Mouse (Mus musculus) lung, postnatal 0 days (tissue): ENCODE measurements around the gene Olfr155. TPM values are rescaled to one million over a fixed set of nuclear protein-coding genes. Genes with fewer than 3 reads are reported as not detected.

ENCODE experiments used
- ATAC-seq: fragments of 200-750 bp; cut with Nextera tagmentation; 2 replicates; pipeline ENCODE4 v1.8.0; 2017; ENCODE audit warnings: moderate library complexity
- DNase-seq: peaks from one replicate; pipeline ENCODE4 v3.0.0-alpha.2; 2016; ENCODE audit warnings: low spot score
- H3K27ac ChIP-seq: fragments of 300-500 bp; sonication (generic); 2 replicates; pipeline ENCODE4 v1.5.1; 2014; ENCODE audit warnings: antibody characterized with exemption, mild to moderate bottlenecking, low read length, mixed read lengths
- H3K27me3 ChIP-seq: fragments of 300-500 bp; sonication (generic); replicated peaks from 2 replicates; pipeline ENCODE4 v1.6.1; 2014; ENCODE audit warnings: low read length, mixed read lengths; ENCODE audit not compliant: insufficient read depth
- H3K36me3 ChIP-seq: fragments of 300-500 bp; sonication (generic); 2 replicates; pipeline ENCODE4 v1.6.1; 2014; ENCODE audit warnings: low read length, mixed read lengths; ENCODE audit not compliant: insufficient read depth
- H3K4me1 ChIP-seq: fragments of 300-500 bp; sonication (generic); 2 replicates; pipeline ENCODE4 v1.6.1; 2014; ENCODE audit warnings: antibody characterized with exemption, low read depth, low read length, mixed read lengths; ENCODE audit not compliant: insufficient read depth
- H3K4me2 ChIP-seq: fragments of 300-500 bp; sonication (generic); replicated peaks from 2 replicates; pipeline ENCODE4 v1.6.1; 2014; ENCODE audit warnings: low read depth, mild to moderate bottlenecking, low read length, moderate library complexity, mixed read lengths
- H3K4me3 ChIP-seq: fragments of 300-500 bp; sonication (generic); 2 replicates; pipeline ENCODE4 v1.5.1; 2014; ENCODE audit warnings: low read depth, low read length
- H3K9ac ChIP-seq: fragments of 300-500 bp; sonication (generic); replicated peaks from 2 replicates; pipeline ENCODE4 v1.6.1; 2014; ENCODE audit warnings: low read depth, mild to moderate bottlenecking
- H3K9me3 ChIP-seq: fragments of 300-500 bp; sonication (generic); 2 replicates; pipeline ENCODE4 v1.6.1; 2016; ENCODE audit warnings: low read length, mixed read lengths
- CTCF ChIP-seq: IDR thresholded peaks from 2 replicates; pipeline ENCODE4 v1.5.1; 2016; ENCODE audit warnings: antibody characterized with exemption, mild to moderate bottlenecking
- EP300 ChIP-seq: IDR thresholded peaks from 2 replicates; pipeline ENCODE4 v1.6.1; 2016; ENCODE audit warnings: antibody characterized with exemption, mild to moderate bottlenecking, control low read depth
- WGBS: fragments of 180-500 bp; shearing (Covaris S2); extraction: QIAGEN DNeasy Blood & Tissue Kit; methylation state at CpG from one replicate; pipeline ENCODE4 v1.1.7; 2014; 5-methylcytosine and 5-hydroxymethylcytosine counted together
- polyA plus RNA-seq: library from polyadenylated mRNA; unstranded; fragments of >200 nt; fragmentation: Nextera tagmentation; extraction: Ambion mirVana; gene quantifications from 2 replicates; pipeline ENCODE4 v1.2.1, GENCODE M21; 2015

Olfr155 gene
- polyA plus RNA-seq, 1 experiment from 2014 or later = not detected

DNA sequence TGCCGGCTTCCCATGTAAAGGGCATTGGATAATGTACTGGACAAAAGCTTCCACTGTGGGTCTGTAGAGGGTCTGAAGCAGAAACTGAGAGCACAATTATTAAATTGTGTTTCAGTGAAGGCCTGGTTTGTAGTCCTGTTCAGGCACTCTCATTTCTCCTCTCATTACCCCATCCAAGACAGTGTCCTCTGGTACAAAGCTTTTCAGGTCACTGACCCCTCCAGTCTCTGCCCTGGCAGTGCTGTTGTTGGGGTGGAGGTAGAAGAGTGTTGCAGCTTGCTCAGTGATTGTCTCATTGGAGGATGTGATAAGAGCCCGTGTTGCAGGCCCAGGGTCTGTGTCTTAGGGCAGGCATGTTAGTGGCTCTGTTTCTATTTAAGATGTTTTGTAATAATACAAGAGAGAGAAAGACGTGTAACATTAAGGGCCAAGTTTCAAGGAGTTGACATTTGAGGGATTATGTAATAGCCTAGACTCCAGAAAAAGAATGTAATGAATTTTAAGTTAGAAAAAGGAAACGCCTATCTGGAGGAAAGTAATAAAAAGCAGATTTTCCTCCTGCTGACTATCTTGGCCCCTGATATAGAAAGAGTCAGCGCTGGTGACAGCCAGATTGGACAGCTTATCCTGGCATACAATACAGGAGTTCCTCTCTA lies 26.9 kb downstream of the Olfr155 start:
- Histone ChIP-seq H3K27ac (peak overlapping the region; percentile 48), H3K36me3 (no peaks in the 10 kb centered on the region), H3K9ac (no peak overlapping the region)

DNA sequence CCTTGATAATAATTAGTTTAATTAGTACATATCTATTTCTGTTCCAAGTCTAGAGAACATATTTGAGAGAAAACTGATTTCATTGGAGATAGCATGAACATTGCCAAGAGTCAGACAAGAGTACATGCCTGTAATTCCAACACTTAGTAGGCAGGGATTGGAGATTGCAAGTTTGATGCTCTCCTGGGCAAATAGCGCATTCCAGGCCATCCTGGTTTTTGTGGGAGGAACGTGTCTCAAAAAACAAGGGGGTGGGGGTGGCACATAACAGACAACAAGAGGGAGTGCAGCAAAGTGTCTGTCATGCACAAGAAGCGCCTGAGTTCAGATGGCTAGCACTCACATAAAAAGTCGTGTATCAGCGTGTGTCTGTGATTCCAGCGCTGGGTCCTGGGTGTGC lies 28.2 kb downstream of the Olfr155 start:
- no peak overlapping the region for H3K4me2 ChIP-seq
- WGBS = 71% methylated on average over 6 of the region's 6 CpGs
- H3K27ac ChIP-seq = no peak overlapping the region
- TF ChIP-seq CTCF (no peak), EP300 (no peak)
- H3K4me3 ChIP-seq = no peak overlapping the region
- H3K9ac ChIP-seq = no peak overlapping the region
- DNase-seq = no peak
- no peak for ATAC-seq
- no peaks in the 10 kb centered on the region for H3K27me3 ChIP-seq
- peaks cover 5% of the 10 kb centered on the region; the same call in 1 of the 2 replicates for H3K4me1 ChIP-seq
- no peaks in the 10 kb centered on the region for H3K9me3 ChIP-seq
- no peaks in the 10 kb centered on the region for H3K36me3 ChIP-seq

More for the DNA sequence above, 26.9 kb downstream of the Olfr155 start:
- Histone ChIP-seq H3K4me2 (no peak overlapping the region), H3K4me1 (no peaks in the 10 kb centered on the region; the same call in 1 of the 2 replicates), H3K27me3 (no peaks in the 10 kb centered on the region), H3K4me3 (no peak overlapping the region), H3K9me3 (no peaks in the 10 kb centered on the region)
- TF ChIP-seq CTCF (no peak), EP300 (no peak)
- WGBS = 36% methylated on average over 5 of the region's 5 CpGs
- peak; percentile 91 for DNase-seq
- peak; percentile 59 for ATAC-seq

- DNase-seq (no peak), ATAC-seq (no peak)
- 31% methylated on average over 4 of the region's 4 CpGs for WGBS
- Histone ChIP-seq H3K4me1 (peaks cover 13% of the 10 kb centered on the region; the same call in 1 of the 2 replicates), H3K27me3 (no peaks in the 10 kb centered on the region), H3K4me3 (no peak overlapping the region), H3K9ac (no peak overlapping the region), H3K36me3 (no peaks in the 10 kb centered on the region), H3K4me2 (no peak overlapping the region), H3K27ac (no peak overlapping the region), H3K9me3 (no peaks in the 10 kb centered on the region)
- TF ChIP-seq EP300 (no peak), CTCF (no peak)
Measured at GRCm38 (mm10) chr4:43884196-43884595, 32.8 kb downstream of the Olfr155 start.

DNA sequence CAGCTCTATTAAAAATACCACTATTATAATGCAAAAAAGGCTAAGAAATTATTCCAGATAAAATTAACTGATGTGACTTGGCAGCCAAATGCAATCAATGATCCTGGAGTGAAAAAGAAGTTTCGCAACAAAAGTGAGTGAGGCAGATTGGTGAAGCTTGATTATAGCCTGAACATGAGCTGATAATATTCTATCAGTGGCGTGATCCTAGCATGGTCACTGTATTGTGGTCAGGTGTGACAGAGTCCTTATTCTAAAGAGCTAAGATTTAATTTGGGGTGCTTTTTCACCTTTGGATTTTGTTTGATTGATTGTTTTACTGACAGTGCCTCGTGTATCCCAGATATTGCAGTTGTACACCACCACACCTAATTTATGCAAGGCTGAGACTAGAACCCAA lies 39.9 kb downstream of the Olfr155 start:
- WGBS = 69% methylated on average over 3 of the region's 3 CpGs
- ATAC-seq = no peak
- TF ChIP-seq EP300 (no peak), CTCF (no peak)
- Histone ChIP-seq H3K27ac (no peak overlapping the region), H3K4me1 (peaks cover 3% of the 10 kb centered on the region; the same call in 1 of the 2 replicates), H3K9ac (no peak overlapping the region), H3K27me3 (no peaks in the 10 kb centered on the region), H3K36me3 (no peaks in the 10 kb centered on the region), H3K4me2 (no peak overlapping the region), H3K9me3 (no peaks in the 10 kb centered on the region), H3K4me3 (no peak overlapping the region)
- no peak for DNase-seq

DNA sequence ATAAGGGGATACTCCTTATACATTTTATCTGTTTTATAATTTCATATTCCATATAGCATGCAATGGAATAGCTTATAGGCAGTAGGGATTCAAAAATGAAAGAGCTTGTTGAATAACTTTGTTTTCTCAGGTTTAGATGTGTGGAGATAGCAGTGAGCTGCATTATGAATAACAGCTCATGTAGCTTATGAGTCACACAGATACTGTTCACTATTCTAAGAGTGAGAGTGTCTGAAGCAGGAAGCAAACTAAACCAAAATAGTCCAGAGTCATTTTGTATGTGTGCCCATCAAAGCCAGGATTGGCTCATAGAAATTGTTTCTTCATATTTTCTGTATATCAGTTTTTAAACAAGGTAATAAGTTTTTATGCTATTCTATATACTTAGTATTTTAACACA lies 45.8 kb downstream of the Olfr155 start:
- Histone ChIP-seq H3K9ac (no peak overlapping the region), H3K27ac (no peak overlapping the region), H3K4me1 (no peaks in the 10 kb centered on the region), H3K4me2 (no peak overlapping the region), H3K9me3 (no peaks in the 10 kb centered on the region), H3K36me3 (no peaks in the 10 kb centered on the region), H3K4me3 (no peak overlapping the region), H3K27me3 (no peaks in the 10 kb centered on the region)
- DNase-seq = no peak
- ATAC-seq = no peak
- TF ChIP-seq CTCF (no peak), EP300 (no peak)

DNA sequence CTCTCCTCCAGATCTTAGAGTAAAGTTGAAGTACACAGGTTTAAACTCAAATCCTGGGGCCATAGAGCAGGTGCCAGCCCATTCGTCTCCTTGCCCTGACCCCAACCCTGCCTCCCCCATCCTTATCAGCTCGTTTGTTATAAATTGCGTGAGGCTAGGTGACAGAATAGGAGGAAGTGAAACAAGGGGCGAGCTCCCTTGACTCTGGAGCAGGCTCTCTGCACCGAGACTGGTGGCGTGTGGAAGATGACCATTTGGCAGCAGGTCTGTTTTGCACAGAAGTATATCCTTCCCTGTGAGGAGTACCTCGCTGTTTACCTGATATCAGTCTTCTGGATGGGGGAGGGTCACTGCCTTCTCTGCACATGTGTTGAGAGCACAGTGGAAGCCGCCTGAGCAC lies 47.8 kb downstream of the Olfr155 start:
- no peaks in the 10 kb centered on the region for H3K9me3 ChIP-seq
- no peaks in the 10 kb centered on the region for H3K27me3 ChIP-seq
- H3K4me1 ChIP-seq = no peaks in the 10 kb centered on the region
- WGBS = 37% methylated on average over 8 of the region's 8 CpGs
- TF ChIP-seq EP300 (no peak), CTCF (no peak)
- no peak overlapping the region for H3K4me3 ChIP-seq
- no peak overlapping the region for H3K27ac ChIP-seq
- no peaks in the 10 kb centered on the region for H3K36me3 ChIP-seq
- no peak overlapping the region for H3K4me2 ChIP-seq
- H3K9ac ChIP-seq = no peak overlapping the region
- DNase-seq = no peak
- ATAC-seq = no peak

GRCm38 (mm10) chr4:43903690-43904089 lies 52.3 kb downstream of the Olfr155 start:
- Histone ChIP-seq H3K27ac (no peak overlapping the region), H3K4me2 (no peak overlapping the region), H3K9ac (no peak overlapping the region), H3K9me3 (no peaks in the 10 kb centered on the region), H3K36me3 (no peaks in the 10 kb centered on the region), H3K4me1 (no peaks in the 10 kb centered on the region), H3K27me3 (no peaks in the 10 kb centered on the region), H3K4me3 (no peak overlapping the region)
- TF ChIP-seq EP300 (no peak), CTCF (no peak)
- ATAC-seq = no peak
- no peak for DNase-seq
- WGBS = 61% methylated on average over 7 of the region's 7 CpGs
